Mouse (Mus musculus): ENCODE data around the gene Wdr47.

Wdr47 gene

DNA sequence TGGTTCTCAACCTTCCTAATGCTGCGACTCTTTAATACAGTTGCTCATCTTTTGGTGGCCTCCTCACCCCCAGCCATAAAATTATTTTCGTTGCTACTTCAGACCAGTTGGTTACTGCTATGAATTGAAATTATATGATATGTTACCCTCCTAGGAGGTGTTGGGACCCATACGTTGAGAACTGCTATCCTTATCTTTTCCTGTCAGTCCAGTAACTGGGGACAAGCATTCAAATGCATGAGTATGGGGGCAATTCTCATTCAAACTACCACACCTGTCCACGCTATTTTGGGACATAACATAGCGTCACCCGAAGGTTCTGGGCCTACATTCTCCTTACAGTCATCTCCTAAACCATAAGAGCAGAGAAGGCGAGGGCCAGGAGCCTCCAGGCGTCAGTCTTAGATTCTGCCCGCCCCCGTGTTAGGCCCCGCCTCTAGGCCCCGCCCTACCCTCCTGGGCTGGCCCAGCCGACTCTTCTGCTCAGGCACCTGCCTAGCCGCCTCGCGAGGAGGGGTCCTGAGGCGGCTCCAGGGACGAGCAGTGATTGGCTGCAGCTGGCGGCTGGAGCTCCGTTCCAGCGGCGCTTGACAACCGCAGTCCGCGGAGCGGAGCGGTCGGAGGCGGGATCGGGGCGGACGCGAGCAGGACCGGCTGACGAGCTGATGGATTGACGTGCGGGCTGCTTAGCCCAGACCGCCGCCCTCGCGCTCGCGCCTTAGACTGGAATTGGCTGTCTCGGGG is at the start of gene Wdr47:
Wdr47 (plus strand) TSS at position 494 of the 744 bp plus-strand sequence.
- DNase-seq, result peak; percentile 96 to 97

DNA sequence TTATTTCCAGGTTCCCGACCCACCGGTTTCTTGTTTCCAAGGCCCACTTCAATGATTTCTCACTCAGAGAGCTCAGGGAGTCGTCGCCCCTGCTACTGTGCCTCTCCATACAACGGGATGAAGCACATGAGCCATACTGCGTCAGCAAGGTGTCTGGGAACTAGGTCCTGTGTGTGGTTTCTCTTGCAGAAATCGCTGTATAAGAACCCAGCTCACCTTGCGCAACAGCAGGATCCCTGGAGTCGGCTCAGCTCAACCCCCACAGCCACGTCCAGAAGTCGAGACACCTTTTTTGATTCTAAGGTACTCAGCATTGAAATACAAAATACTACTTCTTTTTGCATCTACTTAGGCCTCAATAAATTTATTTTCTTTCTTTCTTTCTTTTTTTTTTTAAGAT is 48.8 kb upstream of the Wdr47 start:
- DNase-seq, result no peak

DNA sequence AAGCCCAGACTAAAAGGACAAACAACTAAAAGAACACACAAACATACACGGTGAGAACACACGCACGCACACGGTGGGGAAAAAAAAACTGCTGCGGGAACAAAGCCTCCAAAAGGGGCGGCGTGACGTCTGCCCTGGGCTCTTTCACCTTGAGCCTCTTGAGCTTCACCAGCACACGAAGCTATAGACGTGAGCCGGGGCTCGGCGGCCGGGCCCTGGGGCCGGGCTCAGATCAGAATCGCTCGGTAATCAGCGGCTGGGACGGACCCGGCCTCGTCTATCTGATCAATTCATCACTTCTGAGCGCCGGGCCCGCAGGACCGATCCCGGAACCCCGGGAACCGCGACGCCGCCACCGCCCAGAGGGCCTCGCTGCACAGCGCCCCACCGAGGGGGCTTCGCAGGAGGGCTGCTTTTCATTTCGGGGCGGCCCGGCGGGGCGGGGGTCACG is 36.9 kb upstream of the Wdr47 start:
- peak in 1 of 2 experiments; percentile 28 for DNase-seq

DNA sequence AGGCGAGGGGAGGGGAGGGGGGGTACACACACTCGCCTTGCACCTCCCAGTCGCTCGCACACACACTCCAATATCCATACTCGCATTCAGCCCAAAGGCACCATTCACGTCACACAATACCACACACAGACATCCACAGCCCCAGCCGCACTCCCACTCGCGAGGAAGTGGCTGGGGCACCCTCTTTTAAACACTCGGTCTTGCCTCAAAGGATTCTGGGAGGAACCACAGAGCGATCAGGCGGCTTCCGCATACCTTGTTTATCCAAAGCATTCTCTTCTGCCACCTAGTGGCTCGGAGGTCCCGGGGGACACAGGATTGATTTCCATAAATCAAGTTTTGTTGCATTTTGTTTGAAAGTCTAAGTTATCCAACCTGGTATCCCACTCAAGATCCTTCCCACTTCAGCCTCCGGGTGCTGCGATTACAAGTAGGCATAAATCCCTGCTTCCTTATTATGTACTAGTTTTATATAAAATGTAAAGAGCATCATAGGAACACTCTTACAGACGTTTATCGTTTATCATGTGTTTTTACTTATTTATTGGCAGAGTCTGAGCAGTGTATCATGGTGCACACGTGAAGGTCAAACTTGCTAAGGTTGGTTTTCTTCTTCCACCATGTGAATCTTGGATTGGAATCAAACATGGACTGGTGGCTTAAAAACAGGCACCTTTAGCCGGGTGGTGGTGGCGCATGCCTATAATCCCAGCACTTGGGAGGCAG is 36.3 kb upstream of the Wdr47 start:
- DNase-seq, result peak; percentile 93 to 95

DNA sequence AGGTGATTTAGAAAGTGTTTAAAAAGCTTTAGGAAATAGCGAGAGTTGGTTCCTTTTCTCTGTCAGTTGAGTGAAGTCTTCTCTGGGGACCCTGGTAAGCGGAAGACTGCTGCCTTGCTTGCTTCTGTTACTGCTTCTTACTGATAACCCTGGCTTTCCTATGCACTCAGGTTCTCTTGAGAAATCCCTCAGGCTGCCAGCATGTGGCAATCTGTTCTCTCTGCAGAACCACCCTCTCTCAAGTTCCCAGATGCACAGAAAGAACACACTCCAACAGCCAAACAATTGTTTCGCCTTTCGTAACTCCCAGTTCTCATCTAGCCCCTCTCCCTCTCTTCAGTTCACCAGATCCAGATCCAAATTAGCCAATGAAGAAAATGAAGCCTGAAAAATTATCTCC is 33.2 kb upstream of the Wdr47 start:
- no peak for DNase-seq

DNA sequence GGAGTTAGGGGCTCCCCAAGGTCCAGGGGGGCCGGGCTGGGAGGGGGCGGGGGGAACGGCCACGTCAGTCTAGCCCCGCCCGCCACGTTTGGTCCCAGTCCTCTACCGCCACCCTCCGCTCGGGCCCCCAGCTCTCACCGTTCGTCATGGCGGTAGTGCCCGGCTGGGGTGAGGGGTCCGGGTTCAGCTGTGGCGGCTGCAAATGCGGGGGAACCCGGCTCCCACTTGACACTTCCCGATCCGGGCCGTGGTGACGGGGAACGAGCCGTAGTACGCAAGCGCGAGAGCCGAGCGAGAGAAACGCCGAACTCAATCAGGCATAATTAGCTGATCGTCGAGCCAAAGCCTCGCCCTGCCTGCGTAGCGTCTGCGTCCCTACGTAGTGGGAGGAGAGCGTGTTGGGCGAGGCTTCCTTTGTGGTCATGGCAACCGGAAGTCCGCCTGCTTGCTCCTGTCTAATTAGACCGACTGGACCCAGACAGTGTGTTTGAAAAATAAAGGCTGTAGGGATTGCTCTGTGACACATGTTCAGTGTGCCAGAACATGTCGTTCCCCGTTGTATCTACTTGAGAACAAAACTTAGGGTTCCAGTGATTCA is 28.8 kb upstream of the Wdr47 start, which contains the start of gene Tmem167b:
Tmem167b (minus strand) TSS at position 334 of the 598 bp plus-strand sequence.
- peak; percentile 98 for DNase-seq

DNA sequence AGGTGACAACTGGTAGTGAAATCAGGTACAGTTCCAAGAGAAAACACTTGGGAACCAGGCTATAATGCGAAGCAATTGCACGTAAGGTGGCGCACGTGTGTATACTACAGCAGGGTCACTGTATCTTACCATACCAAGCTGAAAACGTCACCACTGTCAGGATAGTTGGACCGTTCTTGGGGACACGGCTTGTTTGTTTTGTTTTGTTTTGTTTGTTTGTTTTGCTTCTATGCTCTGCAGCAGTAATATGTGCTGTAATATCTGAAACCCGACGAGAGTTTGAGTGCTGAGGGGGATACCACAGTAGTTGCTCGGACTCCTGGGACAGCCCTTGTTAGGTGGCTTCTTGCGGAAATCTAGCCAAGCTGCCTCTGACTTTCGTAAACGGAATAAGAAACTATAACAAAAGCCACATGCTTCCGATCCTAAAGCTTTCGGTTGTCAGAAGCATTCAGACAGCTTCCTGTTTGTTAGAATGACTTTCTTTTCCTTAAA is 28.3 kb upstream of the Wdr47 start:
- DNase-seq, result peak; percentile 20 to 23

DNA sequence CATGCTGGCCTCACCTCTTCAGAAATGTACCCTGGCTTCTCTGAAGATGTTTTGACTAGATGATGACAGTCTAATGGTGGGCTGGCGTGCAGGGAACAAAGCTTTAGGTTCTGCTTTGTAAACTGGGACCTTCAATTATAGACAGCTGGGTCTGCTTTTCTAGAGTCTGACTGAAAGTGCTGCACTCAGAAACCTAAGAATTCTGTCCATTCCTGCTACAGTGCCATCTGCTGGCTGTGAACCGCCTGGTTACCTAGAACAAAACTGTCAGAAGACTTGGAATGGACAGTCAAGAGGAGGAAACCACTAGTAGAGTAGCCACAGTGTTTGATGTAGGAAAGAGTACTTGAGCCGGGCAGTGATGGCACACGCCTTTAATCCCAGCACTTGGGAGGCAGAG is 27.8 kb upstream of the Wdr47 start:
- DNase-seq, result peak; percentile 75 to 91

DNA sequence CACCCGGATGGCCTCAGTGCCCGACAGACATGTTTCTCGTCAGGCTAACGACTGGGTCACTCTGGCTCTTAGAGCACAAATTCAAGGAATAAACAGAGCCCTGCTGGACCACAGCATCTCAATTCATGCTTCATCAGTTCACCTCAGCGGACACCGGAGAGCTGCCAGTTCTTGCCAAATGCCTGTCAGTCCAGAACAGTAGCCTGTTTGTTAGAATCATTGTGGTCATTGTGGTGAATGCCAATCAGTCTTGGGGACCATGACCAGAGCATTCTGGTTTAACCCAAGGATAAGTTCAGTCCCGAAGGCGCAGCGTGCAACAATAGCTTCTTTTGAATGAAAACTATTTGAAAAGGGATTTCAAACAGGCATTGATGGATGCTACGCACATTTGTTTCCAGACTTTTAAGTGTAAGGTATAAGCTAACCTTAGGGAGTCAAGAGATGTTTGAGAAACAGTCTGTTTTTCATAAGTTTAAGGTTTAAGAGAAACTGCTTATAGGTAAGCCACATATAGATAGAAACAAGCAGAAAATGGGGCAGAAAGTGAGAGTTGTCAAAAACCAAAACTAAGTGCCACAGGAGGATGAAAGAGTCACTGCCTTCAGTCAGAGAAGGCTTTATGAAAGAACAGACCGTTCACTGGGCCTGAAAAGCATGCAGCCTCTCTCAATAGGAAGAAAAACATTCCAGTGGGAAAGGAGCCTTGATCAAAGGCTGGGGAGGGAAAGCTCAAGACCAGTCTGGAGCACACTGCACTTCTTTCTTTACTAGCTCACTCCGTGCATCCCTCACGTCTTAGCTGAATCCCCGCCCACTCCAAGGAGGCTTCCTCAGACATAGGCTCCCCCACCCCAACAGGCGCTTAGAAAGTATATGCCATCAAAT is 22.8 kb upstream of the Wdr47 start:
- no peak for DNase-seq

DNA sequence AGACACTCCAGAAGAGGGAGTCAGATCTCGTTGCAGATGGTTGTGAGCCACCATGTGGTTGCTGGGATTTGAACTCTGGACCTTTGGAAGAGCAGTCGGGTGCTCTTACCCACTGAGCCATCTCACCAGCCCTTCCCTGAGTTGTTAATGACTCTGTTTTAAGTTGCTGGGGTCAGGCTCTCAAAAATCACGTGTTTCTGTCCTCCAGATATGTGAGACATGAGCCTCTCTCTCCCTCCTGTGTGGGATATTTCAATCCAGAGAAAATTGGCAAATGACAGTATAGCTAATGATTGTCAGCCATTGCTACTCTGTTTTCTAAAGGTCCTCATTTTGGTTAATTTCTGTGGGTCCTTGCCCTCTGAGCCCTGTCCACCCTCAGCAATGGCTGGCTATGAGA is 21.4 kb upstream of the Wdr47 start:
- peak in 1 of 2 experiments; percentile 34 for DNase-seq

DNA sequence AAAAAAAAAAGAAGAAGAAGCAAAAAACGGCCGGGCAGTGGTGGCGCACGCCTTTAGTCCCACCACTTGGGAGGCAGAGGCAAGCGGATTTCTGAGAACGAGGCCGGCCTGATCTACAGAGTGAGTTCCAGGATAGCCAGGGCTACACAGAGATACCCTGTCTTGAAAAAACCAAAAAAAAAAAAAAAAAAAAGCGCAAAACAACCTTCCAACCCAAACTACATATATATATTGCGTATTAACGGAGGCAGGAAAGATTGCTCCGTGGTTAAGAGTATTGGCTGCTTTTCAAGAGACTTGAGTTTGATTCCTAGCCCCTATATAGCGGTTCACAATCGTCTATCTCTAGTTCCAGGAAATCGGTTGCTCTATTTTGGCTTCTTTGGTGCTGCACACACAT is 20.3 kb upstream of the Wdr47 start:
- no peak for DNase-seq

DNA sequence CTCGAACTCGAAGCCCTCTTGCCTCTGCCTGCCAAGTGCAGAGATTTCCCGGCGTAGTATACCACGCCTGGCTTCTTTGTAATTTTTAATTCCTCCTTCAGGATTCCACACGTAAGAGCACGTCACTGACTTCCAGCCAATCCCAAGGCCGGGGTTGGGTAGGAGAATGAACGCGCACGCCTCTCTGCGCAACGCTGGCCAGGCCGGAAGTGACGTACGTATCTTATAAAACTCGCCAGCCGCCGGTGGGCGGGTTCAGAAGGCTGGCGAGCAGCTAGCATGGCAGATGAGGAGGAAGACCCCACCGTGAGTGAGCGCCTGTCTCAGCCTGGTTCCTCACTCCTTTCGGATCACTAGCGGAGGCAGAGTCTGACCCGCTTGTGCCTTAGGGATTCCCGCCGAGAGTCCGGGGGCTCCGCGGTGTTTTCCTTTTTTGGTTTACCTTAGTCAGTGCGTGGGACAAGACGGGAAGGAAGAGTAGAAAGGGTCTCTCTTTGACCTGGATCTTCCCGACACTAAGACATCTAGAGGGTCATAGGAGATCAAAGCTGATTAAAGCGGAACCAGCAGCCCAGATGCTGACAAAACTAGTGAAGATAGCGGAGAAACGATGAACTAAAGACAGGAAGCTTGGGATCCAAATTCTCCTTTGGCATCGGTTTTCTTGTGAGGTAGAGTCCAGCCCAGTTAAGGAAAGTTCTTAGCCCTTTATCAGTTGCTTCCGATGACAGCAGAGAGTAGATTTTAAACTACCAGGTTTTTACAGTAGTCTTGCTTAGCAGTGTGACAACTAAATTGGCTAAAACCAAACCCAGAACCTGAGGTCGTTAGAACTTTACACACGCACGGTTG is 19.4 kb upstream of the Wdr47 start, which contains the start of gene Taf13:
Taf13 (plus strand) TSS at position 256 of the 852 bp plus-strand sequence.
- DNase-seq, result peak; percentile 96 to 97

DNA sequence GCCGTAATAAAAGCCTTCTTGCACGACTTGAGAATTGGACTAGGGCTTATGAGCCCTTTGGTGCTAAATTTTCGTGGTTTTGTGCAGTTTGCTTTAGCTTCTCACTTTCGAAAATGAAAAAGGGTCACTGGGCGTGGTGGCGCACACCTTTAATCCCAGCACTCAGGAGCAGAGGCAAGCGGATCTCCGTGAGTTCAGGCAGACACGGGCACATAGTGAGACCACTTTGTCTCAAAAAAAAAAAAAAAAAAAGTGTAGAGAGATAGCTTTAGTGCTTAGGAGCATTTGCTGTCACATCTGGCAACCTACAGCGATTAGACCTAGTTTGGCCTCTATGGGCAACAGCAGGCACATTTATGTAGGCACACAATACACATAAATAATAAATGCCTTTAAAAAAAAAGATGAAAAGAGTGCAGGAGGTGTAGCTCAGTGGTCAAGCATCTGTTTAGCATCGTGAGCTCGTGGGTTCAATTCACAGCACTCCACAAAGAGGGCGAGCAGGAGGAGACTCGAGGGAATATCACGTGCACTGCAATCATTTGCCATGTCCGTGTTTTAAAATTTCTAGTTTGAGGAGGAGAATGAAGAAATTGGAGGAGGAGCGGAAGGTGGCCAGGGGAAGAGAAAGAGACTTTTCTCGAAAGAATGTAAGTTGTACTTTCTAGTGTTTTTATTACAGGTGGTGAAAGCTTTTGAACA is 18.6 kb upstream of the Wdr47 start:
- DNase-seq, result no peak

DNA sequence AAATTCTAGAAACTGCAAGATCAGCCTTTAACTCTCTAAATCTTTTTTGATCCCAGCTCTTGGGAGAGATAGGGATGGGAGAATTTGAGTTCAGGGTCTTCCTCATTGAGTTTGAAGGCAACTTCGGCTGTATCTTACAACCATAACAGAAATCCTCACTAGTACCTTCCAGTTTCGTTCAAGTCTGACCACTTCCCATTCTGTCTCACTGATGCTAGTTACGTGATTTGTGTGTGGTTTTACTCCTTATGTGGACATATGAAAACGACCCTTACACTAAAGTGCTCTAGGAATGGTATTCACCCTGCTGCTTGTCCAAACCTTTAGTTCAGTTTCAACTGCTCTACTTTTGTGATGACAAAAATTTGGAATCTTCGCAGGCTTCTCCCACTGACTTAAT is 17.1 kb upstream of the Wdr47 start:
- no peak for DNase-seq

DNA sequence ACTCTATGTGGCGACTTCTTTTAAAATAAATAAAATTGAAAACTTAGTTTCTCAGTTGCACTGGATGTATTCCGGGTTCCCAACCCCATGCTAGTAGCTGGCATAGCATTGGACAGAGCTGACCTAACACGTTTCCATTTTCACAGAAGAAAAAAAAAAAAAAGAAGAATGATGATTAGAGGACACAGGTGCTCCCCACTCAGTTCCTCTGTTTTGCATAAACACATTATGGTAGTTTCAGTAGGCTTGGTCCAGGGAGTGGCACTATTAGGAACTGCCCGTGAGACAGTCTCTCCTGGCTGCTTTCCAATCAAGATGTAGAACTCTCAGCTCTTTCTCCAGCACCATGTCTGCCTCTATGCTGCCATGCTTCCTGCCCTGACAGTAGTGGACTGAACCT is 6.5 kb upstream of the Wdr47 start:
- no peak for DNase-seq

DNA sequence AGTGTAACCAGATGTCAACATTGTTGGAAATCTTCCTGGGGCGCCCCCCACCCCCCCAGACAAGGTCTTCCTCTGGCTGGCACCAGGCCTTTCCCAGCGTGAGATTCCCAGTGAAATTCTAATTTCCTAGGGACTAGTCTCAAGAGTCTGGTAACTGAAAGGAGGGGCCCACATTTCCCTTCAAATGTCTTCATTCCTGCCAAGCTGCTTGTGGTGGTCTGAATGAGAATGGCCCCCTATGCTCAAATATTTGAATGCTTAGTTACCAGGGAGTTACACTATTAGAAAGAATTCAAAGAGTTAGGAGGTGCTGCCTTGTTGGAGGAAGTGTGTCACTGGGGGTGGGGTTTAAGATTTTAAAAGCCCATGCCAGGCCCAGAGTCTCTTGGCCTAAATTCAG is 2.6 kb upstream of the Wdr47 start:
- no peak for DNase-seq

DNA sequence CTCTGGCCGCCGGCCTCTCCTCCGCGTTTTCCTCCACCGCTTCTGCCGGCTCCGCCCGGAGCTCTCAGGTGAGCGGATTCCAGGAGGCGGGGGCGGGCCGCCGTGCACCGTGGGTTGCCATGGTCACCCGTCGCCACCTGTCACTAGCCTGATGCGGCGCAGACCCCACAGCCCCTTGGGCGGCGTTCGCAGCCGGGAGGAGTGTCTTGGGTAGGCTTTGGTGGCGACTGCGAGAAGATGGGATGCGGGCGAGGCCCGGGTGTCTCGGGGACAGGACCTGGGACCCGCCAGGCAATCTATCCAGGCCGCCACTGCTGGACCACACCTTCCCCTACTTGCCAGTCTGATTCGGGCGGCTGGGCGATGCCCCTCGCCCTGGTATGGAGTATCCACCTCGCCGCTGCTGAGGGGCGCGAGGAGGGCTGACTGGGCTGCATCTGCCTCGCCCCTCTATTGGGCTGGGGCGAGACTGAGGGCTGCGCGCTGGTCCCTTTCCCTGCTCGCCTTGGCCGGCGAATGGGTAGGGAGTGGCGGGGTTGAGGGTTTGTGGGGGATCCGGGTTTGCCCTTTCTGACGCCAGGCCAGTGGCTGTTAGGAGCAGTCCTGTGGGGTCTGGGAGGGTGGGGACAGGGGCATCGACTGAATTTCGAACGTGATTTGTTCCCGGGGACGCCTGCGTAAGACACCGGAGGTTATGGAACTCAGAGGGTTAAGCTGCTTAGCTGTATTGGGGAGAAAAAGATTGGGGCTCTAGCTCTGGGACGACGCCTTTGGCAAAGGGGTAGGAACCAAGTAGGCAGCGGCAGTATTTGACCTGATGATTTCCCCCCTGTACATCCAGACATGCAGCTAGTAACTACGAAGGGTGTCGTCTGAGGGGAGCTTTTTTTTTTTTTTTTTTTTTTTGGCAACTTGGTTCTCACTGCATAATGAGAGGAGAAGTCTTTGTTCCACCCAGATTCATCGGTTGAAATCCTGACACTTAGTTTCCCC is 747 bp downstream of the Wdr47 start:
- DNase-seq, result no peak

DNA sequence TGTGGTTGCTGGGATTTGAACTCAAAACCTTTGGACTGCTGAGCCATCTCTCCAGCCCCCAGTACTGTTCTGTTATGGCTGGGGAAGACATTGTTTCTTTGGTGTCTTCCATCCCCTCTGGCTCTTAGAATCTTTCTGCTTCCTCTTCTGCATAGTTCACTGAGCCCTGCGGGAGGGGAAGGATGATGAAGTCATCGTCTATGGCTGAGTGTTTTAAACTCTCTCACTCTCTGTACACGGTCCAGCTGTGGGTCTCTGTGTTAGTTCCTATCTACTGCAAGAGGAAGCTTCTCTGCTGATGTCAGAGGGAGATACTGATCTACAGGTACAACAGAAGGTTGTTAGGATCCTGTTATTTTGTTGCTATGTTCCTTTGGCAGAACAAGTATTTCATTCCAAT is 17.8 kb downstream of the Wdr47 start:
- DNase-seq, result no peak

DNA sequence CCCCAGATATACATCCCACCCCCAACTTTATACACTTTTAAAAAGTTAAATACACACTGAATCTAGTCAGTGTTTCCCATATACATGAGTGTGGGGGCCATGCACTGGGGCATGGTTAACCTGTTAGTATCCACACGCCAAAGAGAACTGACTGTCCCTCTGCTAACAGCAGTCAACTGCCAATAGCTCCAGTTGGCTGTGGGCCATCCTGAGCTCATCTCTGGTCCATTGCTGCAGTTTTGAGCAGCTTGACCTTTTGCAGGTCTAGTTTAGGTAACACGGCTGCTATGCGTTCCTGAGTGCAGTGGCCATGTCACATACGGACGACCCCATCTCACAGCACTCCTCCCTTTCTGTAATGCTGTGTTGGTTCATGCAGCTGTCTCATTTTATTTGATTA is 43.7 kb downstream of the Wdr47 start:
- DNase-seq, result no peak

DNA sequence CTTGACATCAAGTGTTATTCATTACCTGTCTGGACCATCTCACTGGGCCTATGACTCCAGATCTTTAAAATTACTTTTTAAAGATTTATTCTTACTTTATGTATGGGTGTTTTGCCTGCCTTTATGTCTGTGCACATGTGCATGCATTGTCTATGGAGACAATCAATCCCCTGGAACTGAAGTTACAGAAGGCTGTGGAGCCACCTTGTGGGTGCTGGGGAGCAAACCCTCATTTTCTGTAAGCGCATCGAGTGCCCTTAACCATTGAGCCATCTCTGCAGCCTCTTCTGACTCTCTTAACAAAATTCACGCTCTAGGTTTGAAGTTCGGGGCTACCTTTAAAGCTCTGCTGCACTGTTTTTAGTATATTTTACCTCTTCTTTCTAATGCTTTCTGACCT is 48.3 kb downstream of the Wdr47 start:
- no peak for DNase-seq
